Mouse (Mus musculus) heart, embryonic 15.5 days (tissue): Measurements from ENCODE around the gene Coq7. TPM values are rescaled to one million over a fixed set of nuclear protein-coding genes. Genes with fewer than 3 reads are reported as not detected.
A peak's percentile ranks its signal among the peaks of the same experiment; 100 is the strongest.

Experiments used
- ATAC-seq: fragments of 200-750 bp; cut with Nextera tagmentation; replicated peaks from 2 replicates; pipeline ENCODE4 v1.8.0; 2017; ENCODE audit warnings: low read depth, moderate TSS enrichment; ENCODE audit not compliant: insufficient number of reproducible peaks, insufficient read depth, low FRiP score
- H3K27ac ChIP-seq: fragments of 300-500 bp; sonication (generic); 2 replicates; pipeline ENCODE4 v1.5.1; 2015; ENCODE audit warnings: mild to moderate bottlenecking, inconsistent platforms
- H3K27me3 ChIP-seq: fragments of 300-500 bp; sonication (generic); 2 replicates; pipeline ENCODE4 v1.6.1; 2015; ENCODE audit warnings: inconsistent platforms
- H3K36me3 ChIP-seq: fragments of 300-500 bp; sonication (generic); 2 replicates; pipeline ENCODE4 v1.6.1; 2015; ENCODE audit warnings: mild to moderate bottlenecking, inconsistent platforms
- H3K4me1 ChIP-seq: fragments of 300-500 bp; sonication (generic); replicated peaks from 2 replicates; pipeline ENCODE4 v1.6.1; 2015; ENCODE audit warnings: inconsistent platforms
- H3K4me2 ChIP-seq: fragments of 300-500 bp; sonication (generic); 2 replicates; pipeline ENCODE4 v1.6.1; 2015; ENCODE audit warnings: inconsistent platforms, mild to moderate bottlenecking, moderate library complexity
- H3K4me3 ChIP-seq: fragments of 300-500 bp; sonication (generic); 2 replicates; pipeline ENCODE4 v1.5.1; 2015; ENCODE audit warnings: mild to moderate bottlenecking, inconsistent platforms
- H3K9ac ChIP-seq: fragments of 300-500 bp; sonication (generic); 2 replicates; pipeline ENCODE4 v1.6.1; 2015; ENCODE audit warnings: mild to moderate bottlenecking, inconsistent platforms
- H3K9me3 ChIP-seq: fragments of 300-500 bp; sonication (generic); replicated peaks from 2 replicates; pipeline ENCODE4 v1.6.1; 2016; ENCODE audit warnings: inconsistent platforms
- WGBS: fragments of 180-500 bp; shearing (Covaris S2); methylation state at CpG from one replicate; pipeline ENCODE4 v1.1.7; 2015; ENCODE audit warnings: mixed read lengths; 5-methylcytosine and 5-hydroxymethylcytosine counted together
- polyA plus RNA-seq: library from polyadenylated mRNA; unstranded; fragments of >200 nt; fragmentation: Nextera tagmentation; extraction: Ambion mirVana; gene quantifications from 2 replicates; pipeline ENCODE4 v1.2.1, GENCODE M21; 2015

Coq7 gene
- polyA plus RNA-seq, 1 experiment from 2014 or later, result 153 TPM

DNA sequence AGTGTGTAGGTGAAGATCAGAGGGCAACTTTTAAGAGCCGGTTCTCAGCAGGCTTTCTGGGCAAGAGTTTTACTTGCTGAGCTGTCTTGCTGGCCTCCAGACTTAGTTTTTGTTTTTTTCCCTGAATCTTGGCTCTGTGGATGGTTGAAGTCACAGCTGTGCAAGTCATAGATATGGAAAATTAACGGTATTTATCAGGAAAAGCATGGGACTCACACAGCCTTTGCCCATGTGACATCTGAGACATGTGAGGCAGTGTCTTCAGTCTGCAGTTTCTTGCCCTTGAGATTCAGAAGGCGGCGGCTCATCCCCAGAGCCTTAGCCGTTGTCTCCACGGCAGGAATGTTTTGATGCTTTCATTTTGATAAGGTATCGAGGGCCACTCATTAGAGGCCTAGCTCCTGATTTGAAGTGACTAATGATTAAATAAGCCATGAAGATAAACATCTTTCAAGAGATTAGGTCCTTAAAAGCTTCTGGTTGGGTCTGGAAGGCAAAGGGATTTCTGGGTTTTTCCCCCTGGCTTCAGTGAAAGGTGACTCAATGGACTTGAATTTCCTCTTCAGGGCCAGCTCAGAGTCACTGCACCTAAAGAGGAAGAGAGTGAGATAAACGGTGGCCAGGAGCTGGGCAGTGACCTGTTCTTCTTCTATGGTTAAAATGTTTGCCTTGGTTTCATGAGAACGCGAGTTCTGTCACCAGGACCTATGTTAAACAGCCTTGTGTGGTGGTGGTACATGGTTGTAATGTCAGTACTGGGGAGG is 51.9 kb downstream of the Coq7 start:
- 39% methylated on average over 10 of the region's 10 CpGs for WGBS

DNA sequence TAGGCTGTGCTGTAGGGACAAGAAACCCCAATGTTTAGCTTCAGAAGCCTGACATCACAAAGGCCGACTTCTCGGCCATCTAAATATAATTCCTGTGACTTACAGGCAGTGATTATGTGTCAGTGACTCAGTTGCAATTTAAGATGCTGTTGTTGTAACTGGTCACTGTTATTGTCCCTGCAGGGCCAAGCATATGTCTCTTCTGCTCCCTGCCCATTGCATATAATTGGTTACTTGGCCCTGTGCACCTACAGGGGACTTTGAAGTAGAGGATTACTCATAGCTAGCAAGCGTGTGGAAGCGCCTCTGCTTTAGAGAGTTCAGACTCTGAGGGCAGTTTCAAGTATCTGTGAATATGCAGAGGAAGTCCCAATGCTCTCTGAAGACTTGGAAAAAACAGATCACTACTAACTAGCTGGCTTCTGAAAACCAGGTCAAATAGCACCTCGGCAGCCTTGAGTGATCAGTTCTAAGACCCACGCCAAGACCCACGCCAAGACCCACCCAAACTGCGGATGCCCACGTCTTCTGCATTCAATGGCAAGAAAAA is 52.9 kb downstream of the Coq7 start:
- no peaks in the 10 kb centered on the region for H3K9me3 ChIP-seq
- H3K27ac ChIP-seq, result no peak overlapping the region
- H3K36me3 ChIP-seq, result no peaks in the 10 kb centered on the region
- WGBS, result 76% methylated on average over 9 of the region's 9 CpGs
- H3K27me3 ChIP-seq, result no peaks in the 10 kb centered on the region
- no peak for ATAC-seq
- no peak overlapping the region for H3K4me3 ChIP-seq
- H3K9ac ChIP-seq, result no peak overlapping the region
- H3K4me2 ChIP-seq, result no peak overlapping the region
- H3K4me1 ChIP-seq, result peaks cover 10% of the 10 kb centered on the region

More for the DNA sequence above, 51.9 kb downstream of the Coq7 start:
- no peak overlapping the region for H3K9ac ChIP-seq
- H3K4me1 ChIP-seq, result peaks cover 10% of the 10 kb centered on the region
- peak overlapping the region; percentile 5; the same call in 1 of the 2 replicates for H3K27ac ChIP-seq
- no peak for ATAC-seq
- H3K27me3 ChIP-seq, result no peaks in the 10 kb centered on the region
- no peaks in the 10 kb centered on the region for H3K9me3 ChIP-seq
- no peaks in the 10 kb centered on the region for H3K36me3 ChIP-seq
- no peak overlapping the region for H3K4me2 ChIP-seq
- H3K4me3 ChIP-seq, result no peak overlapping the region

DNA sequence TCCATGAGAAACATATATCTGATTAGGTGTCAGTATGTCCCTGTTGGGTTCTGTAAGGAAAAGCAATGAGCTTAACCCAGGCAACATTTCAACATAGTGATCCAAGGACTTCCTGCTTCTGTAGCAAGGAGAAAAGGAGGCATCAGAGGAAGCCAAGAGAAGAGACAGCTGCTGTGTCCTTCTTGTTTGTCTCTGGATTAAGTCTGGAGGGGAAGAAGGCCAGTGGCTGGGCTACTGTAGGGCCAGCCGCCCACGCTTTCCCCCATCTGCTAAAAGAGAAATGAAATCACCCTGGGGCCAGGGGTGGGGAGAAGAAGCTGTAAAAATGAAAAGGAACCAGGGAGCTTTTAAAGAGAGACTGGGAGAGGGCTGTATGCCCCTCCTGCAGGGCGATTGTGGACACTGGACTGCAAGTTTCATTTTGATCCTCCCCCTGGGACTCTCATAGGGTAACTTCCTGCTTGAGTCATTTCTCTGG is 54.3 kb downstream of the Coq7 start:
- WGBS, result 43% methylated on average over 3 of the region's 3 CpGs
- H3K9ac ChIP-seq, result no peak overlapping the region

DNA sequence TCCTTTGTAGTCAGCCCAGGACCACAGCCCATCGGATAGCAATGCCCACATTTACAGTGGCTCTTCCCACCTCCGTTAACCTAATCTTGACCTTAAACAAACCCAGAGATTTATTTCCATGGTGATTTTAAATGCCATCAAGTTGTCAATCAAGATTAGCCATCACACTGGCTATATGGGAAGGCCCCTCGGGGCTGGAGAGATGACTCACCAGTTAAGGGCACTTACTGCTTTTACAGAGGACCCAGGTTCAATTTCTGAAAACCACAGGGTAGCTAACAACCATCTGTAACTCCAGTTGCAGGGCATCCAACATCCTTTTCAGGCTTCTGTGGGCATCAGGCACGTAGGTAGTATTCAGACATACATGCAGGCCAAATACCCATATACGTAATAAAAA is 56.7 kb downstream of the Coq7 start:
- WGBS, result 66% methylated on average over 5 of the region's 5 CpGs
- H3K4me1 ChIP-seq, result peaks cover 8% of the 10 kb centered on the region
- no peak overlapping the region for H3K9ac ChIP-seq
- no peak overlapping the region for H3K4me2 ChIP-seq
- no peak overlapping the region for H3K4me3 ChIP-seq
- H3K36me3 ChIP-seq, result no peaks in the 10 kb centered on the region
- H3K27me3 ChIP-seq, result no peaks in the 10 kb centered on the region
- no peak overlapping the region for H3K27ac ChIP-seq
- no peak for ATAC-seq
- H3K9me3 ChIP-seq, result no peaks in the 10 kb centered on the region; the same call in 1 of the 2 replicates

More for the DNA sequence above, 54.3 kb downstream of the Coq7 start:
- Histone ChIP-seq H3K27me3 (no peaks in the 10 kb centered on the region), H3K27ac (peak overlapping the region; percentile 76), H3K4me2 (no peak overlapping the region), H3K36me3 (no peaks in the 10 kb centered on the region), H3K4me1 (peaks cover 10% of the 10 kb centered on the region), H3K9me3 (no peaks in the 10 kb centered on the region; the same call in 1 of the 2 replicates), H3K4me3 (no peak overlapping the region)
- peak; percentile 33; the same call in 1 of the 2 replicates for ATAC-seq

DNA sequence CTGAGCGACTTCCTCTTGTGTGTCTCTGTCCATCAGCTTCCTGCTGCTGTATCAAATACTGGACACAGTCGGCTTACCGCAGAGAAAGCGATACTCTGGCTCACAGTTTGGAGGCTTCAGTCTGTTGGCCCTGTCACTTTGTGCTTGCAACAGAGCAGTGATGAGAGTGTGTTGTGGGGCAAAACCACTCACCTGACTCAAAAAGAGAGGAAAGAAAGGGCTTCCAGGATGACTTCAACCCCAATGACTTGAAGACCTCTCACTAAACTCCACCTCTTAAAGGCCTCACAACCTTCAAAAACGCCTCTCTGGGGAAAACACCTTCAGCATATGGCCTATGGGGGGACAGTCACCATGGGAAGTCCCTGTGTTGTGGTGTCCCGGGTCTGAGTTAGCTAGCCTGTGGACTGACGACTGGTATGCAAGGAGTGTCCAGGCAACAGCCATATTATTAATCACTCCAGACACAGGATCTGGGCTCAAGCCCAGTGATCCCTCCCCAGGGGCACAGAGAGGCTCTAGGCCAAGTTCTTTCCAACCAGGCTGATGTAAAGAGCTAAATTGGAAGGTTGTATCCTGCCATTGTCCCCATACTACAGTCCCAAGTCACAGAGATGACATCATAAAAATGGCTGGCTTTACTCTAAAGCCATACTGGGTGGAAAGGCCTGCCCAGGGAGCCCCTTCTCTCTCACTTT is 58.0 kb downstream of the Coq7 start:
- H3K4me3 ChIP-seq, result no peak overlapping the region
- WGBS, result 78% methylated on average over 7 of the region's 7 CpGs
- no peak overlapping the region for H3K27ac ChIP-seq
- H3K9ac ChIP-seq, result no peak overlapping the region
- ATAC-seq, result peak; percentile 62
- no peaks in the 10 kb centered on the region for H3K27me3 ChIP-seq
- no peaks in the 10 kb centered on the region; the same call in 1 of the 2 replicates for H3K9me3 ChIP-seq
- H3K4me1 ChIP-seq, result peaks cover 4% of the 10 kb centered on the region
- H3K36me3 ChIP-seq, result no peaks in the 10 kb centered on the region
- H3K4me2 ChIP-seq, result no peak overlapping the region

DNA sequence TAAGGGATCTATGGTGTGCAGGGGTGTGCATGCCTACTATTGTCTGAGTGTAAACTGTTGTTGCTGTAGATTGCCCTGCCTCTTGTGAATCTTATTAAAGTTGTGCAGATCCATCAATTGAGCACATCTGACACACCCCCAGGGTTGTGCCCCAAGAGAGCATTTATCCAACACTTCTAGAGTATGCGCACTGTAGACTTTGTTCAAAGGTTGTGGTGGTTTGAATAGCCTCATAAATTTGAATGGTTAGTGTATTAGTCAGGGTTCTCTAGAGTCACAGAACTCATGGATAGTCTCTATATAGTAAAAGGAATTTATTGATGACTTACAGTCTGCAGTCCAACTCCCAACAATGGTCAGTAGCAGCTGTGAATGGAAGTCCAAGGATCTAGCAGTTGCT is 60.3 kb downstream of the Coq7 start:
- Histone ChIP-seq H3K27ac (no peak overlapping the region), H3K4me3 (no peak overlapping the region), H3K36me3 (no peaks in the 10 kb centered on the region), H3K27me3 (no peaks in the 10 kb centered on the region), H3K9ac (no peak overlapping the region), H3K9me3 (no peaks in the 10 kb centered on the region; the same call in 1 of the 2 replicates), H3K4me2 (no peak overlapping the region), H3K4me1 (no peaks in the 10 kb centered on the region)
- ATAC-seq, result no peak
- WGBS, result 86% methylated on average over 1 of the region's 1 CpGs

DNA sequence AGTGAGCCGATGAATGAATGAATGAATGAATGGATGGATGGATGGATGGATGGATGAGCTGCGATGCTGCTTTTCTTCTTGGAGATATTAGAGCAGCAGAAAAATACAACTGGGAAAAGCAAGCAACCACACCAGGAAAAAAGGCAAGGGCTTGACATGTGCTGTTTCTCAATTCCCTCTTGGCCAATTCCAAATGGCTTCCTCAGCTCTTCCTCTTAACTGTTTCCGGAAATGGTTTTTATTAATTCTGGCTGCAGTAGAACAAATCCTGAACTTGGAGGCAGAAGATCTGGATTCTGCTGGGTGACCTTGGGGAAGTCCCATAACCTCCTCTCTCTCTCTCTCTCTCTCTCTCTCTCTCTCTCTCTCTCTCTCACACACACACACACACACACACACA is 65.1 kb downstream of the Coq7 start:
- H3K9ac ChIP-seq, result no peak overlapping the region
- ATAC-seq, result no peak
- H3K4me3 ChIP-seq, result no peak overlapping the region
- no peaks in the 10 kb centered on the region for H3K27me3 ChIP-seq
- 86% methylated on average over 3 of the region's 3 CpGs for WGBS
- no peaks in the 10 kb centered on the region for H3K9me3 ChIP-seq
- no peak overlapping the region for H3K4me2 ChIP-seq
- H3K4me1 ChIP-seq, result 0 out of 2 replicates have a peak, but pooled peaks cover 5% of the 10 kb centered on the region
- H3K27ac ChIP-seq, result no peak overlapping the region
- H3K36me3 ChIP-seq, result no peaks in the 10 kb centered on the region

DNA sequence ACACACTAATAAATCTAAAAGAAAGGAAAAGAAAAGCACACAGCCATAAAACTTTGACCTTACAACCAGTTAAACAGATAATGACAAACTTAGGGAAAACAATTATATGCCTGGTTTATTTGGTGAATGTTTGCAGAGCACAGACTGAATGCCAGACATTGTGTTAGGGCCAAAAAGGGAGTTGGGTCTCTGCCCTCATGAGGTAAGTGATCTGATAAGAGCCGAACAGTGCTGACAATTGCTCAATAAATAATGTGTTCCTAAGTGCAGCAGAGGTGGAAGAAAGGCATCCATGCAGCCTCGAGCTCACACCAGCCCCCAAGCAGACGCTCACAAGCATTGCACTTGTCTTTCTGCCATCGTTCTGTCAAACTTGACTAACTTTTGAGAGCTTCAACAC is 68.7 kb downstream of the Coq7 start:
- Histone ChIP-seq H3K36me3 (no peaks in the 10 kb centered on the region), H3K4me3 (no peak overlapping the region), H3K9me3 (no peaks in the 10 kb centered on the region), H3K9ac (no peak overlapping the region), H3K4me2 (no peak overlapping the region), H3K27me3 (no peaks in the 10 kb centered on the region), H3K27ac (no peak overlapping the region), H3K4me1 (0 out of 2 replicates have a peak, but pooled peaks cover 9% of the 10 kb centered on the region)
- 35% methylated on average over 4 of the region's 4 CpGs for WGBS
- no peak for ATAC-seq

DNA sequence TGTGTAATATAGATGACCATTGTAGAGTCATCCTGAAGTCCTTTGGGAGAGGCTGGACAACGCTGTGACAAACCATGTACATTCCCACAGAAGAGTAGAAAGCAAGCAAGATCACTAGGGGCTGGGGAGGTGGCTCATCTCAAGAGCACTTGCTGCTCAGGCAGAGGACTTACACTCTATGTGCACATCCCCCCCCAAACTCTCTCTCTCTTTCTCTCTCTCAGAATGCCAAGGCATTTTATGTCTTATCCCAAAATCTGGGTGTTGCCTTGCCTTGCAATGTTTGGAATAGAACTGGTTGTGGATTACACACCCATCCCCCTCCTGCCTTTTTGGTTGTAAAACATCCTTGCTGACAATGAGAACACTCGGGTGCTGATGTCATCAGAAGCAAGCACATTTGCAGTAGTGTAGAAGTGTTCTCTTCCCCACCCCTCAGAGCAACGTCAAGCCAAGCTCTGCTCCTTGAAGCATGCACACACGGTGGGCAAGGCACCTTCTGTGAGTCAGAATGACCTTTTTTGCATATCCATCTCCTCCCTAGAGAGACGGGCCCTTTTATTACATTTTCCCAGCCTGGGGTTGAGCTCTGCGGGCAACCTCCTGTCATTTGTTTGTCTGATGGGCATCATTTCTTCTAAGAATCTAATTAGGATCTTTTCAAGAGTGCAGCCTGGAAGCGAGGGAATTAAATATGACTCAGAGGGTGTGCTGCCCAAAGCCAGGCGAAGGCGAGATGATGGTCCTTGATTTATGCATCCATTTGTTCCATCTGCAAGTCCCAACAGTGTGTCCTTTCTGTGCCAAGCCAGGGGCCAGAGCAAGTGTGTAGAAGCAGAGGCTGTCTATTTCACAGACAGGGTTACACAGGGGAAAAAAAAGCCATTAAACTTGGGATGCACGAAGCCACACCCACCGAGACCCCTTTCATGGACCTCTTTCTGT is 70.1 kb downstream of the Coq7 start:
- Histone ChIP-seq H3K9ac (no peak overlapping the region), H3K4me1 (0 out of 2 replicates have a peak, but pooled peaks cover 9% of the 10 kb centered on the region), H3K27me3 (no peaks in the 10 kb centered on the region), H3K27ac (no peak overlapping the region), H3K9me3 (no peaks in the 10 kb centered on the region), H3K4me3 (no peak overlapping the region), H3K4me2 (no peak overlapping the region), H3K36me3 (no peaks in the 10 kb centered on the region)
- 60% methylated on average over 11 of the region's 11 CpGs for WGBS
- 0 out of 2 replicates have a peak, but pooled peaks have one; percentile 18 for ATAC-seq

DNA sequence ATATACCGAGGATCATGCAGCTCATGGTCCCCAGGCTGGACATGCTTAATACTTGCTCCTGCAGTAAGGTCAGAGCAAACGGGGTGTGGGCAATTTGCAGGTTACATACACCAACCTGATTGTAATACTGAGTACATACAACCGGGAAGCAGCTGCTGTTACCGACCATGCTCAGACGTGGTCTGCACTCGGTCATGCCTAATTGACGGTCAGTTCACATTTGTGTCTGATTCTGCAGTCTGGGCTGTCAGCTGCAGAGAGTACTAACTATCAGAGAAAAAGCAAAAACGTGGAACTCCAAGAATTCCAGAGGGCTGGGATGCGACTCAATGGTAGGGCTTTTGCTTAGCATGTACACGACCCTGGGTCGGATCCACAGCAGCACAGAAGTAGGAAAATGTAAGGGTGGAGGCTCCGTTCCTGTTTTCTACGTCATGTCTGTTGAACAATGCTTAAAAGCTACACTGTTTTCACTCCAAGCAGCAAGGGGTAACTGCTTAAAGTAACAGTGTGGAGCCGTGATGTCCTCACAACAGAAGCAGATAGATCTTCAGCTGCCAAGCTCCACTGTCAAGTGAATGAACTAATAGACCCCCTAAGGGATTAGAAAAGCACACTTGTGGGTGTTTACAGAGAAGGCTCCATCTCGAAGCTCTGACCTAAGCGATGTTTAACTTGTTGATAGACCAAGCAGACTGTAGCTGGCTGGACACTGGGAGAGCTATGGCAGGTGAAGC is 71.6 kb downstream of the Coq7 start:
- Histone ChIP-seq H3K27me3 (no peaks in the 10 kb centered on the region), H3K36me3 (no peaks in the 10 kb centered on the region), H3K9me3 (no peaks in the 10 kb centered on the region), H3K4me3 (no peak overlapping the region), H3K27ac (no peak overlapping the region), H3K4me2 (no peak overlapping the region), H3K9ac (no peak overlapping the region), H3K4me1 (0 out of 2 replicates have a peak, but pooled peaks cover 6% of the 10 kb centered on the region)
- ATAC-seq, result no peak
- 54% methylated on average over 16 of the region's 16 CpGs for WGBS
